Mouse (Mus musculus) heart, embryonic 14.5 days (tissue): ENCODE results near the gene Gm3045. TPM values are rescaled to one million over a fixed set of nuclear protein-coding genes. Genes with fewer than 3 reads are reported as not detected.

ENCODE experiments used
- ATAC-seq: fragments of 200-750 bp; cut with Nextera tagmentation; 2 replicates; pipeline ENCODE4 v1.8.0; 2017; ENCODE audit warnings: low read depth, moderate TSS enrichment; ENCODE audit not compliant: insufficient number of reproducible peaks, insufficient read depth, low FRiP score
- H3K27ac ChIP-seq, 2 experiments: fragments of 200-500 bp in 1 of 2; fragments of 300-500 bp in 1 of 2; sonication (generic) in 1 of 2; replicated peaks in 1 of 2; 2 replicates each; pipeline ENCODE4 v1.5.1; 2012 to 2014; ENCODE audit warnings: low read depth in 2 of 2, low read length in 2 of 2, control low read depth in 1 of 2, mild to moderate bottlenecking in 1 of 2, mixed read lengths in 1 of 2; ENCODE audit not compliant: control insufficient read depth in 1 of 2, insufficient read depth in 1 of 2
- H3K27me3 ChIP-seq: fragments of 300-500 bp; sonication (generic); 2 replicates; pipeline ENCODE4 v1.6.1; 2014; ENCODE audit warnings: mild to moderate bottlenecking, low read length, control low read depth; ENCODE audit not compliant: control insufficient read depth, insufficient read depth
- H3K36me3 ChIP-seq: fragments of 300-500 bp; sonication (generic); 2 replicates; pipeline ENCODE4 v1.6.1; 2014; ENCODE audit warnings: mild to moderate bottlenecking, control low read depth, low read length, mixed read lengths; ENCODE audit not compliant: control insufficient read depth, insufficient read depth
- H3K4me1 ChIP-seq, 2 experiments: fragments of 200-500 bp in 1 of 2; fragments of 300-500 bp in 1 of 2; sonication (generic) in 1 of 2; 2 replicates each; pipeline ENCODE4 v1.6.1; 2012 to 2014; ENCODE audit warnings: low read length in 2 of 2, control low read depth in 1 of 2, mixed read lengths in 1 of 2; ENCODE audit not compliant: control insufficient read depth in 2 of 2, insufficient read depth in 2 of 2
- H3K4me2 ChIP-seq: fragments of 300-500 bp; sonication (generic); 2 replicates; pipeline ENCODE4 v1.6.1; 2014; ENCODE audit warnings: mild to moderate bottlenecking, low read length
- H3K4me3 ChIP-seq, 2 experiments: fragments of 200-500 bp in 1 of 2; fragments of 300-500 bp in 1 of 2; sonication (generic) in 1 of 2; 2 replicates each; pipeline ENCODE4 v1.5.1; 2012 to 2014; ENCODE audit warnings: low read length in 2 of 2, mild to moderate bottlenecking in 2 of 2, control low read depth in 1 of 2, low read depth in 1 of 2, moderate library complexity in 1 of 2; ENCODE audit not compliant: control insufficient read depth in 1 of 2, insufficient read depth in 1 of 2
- H3K9ac ChIP-seq: fragments of 300-500 bp; sonication (generic); 2 replicates; pipeline ENCODE4 v1.6.1; 2014; ENCODE audit warnings: mild to moderate bottlenecking, low read length
- H3K9me3 ChIP-seq: fragments of 300-500 bp; sonication (generic); 2 replicates; pipeline ENCODE4 v1.6.1; 2016; ENCODE audit warnings: low read length, control low read depth; ENCODE audit not compliant: control insufficient read depth
- WGBS: fragments of 180-500 bp; shearing (Covaris S2); extraction: QIAGEN DNeasy Blood & Tissue Kit; methylation state at CpG from one replicate; pipeline ENCODE4 v1.1.7; 2014; 5-methylcytosine and 5-hydroxymethylcytosine counted together
- polyA plus RNA-seq: library from polyadenylated mRNA; unstranded; fragments of >200 nt; fragmentation: Nextera tagmentation; extraction: Ambion mirVana; gene quantifications from 2 replicates; pipeline ENCODE4 v1.2.1, GENCODE M21; 2014

Gm3045 gene
- polyA plus RNA-seq, 1 experiment from 2014 or later, result not detected

DNA sequence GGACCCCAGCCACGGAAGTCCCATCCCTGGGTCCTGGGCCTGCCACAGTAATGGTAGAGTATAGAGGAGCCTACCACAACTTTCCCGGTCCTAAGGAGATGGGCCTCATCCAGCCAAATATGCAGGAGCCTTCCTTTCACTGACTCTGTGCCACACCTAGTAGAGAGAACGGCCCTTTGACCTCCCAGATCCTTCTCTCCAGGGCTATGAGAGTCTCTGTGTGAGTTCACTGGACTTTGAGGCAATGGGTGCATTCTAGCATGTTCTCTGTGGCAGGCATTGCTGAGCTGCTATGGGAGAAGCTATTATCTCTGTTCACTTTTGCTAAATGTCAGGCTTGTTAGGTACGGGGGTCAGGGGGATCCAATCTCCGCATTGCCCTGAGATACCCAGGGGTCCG lies 37.4 kb downstream of the Gm3045 start:
- H3K4me1 ChIP-seq, result no peaks in the 10 kb centered on the region
- no peak overlapping the region for H3K4me2 ChIP-seq
- no peaks in the 10 kb centered on the region for H3K36me3 ChIP-seq
- no peak overlapping the region for H3K27ac ChIP-seq
- 69% methylated on average over 6 of the region's 6 CpGs for WGBS
- ATAC-seq, result no peak
- no peak overlapping the region for H3K9ac ChIP-seq
- no peak overlapping the region for H3K4me3 ChIP-seq
- H3K27me3 ChIP-seq, result no peaks in the 10 kb centered on the region
- no peaks in the 10 kb centered on the region for H3K9me3 ChIP-seq

GRCm38 (mm10) chr13:56467786-56468185 lies 41.4 kb downstream of the Gm3045 start:
- Histone ChIP-seq H3K4me2 (no peak overlapping the region), H3K36me3 (no peaks in the 10 kb centered on the region), H3K4me3 (no peak overlapping the region), H3K9me3 (no peaks in the 10 kb centered on the region), H3K27ac (no peak overlapping the region), H3K9ac (no peak overlapping the region), H3K27me3 (no peaks in the 10 kb centered on the region), H3K4me1 (no peaks in the 10 kb centered on the region)
- ATAC-seq, result no peak
- 92% methylated on average over 7 of the region's 7 CpGs for WGBS

- no peak overlapping the region for H3K4me2 ChIP-seq
- 86% methylated on average over 4 of the region's 4 CpGs for WGBS
- no peaks in the 10 kb centered on the region for H3K9me3 ChIP-seq
- no peak overlapping the region for H3K4me3 ChIP-seq
- H3K4me1 ChIP-seq, result no peaks in the 10 kb centered on the region
- no peak overlapping the region for H3K27ac ChIP-seq
- no peaks in the 10 kb centered on the region for H3K27me3 ChIP-seq
- H3K9ac ChIP-seq, result no peak overlapping the region
- no peaks in the 10 kb centered on the region for H3K36me3 ChIP-seq
- ATAC-seq, result no peak
Observed at GRCm38 (mm10) chr13:56468536-56468935, 42.1 kb downstream of the Gm3045 start.

GRCm38 (mm10) chr13:56471211-56471610 lies 44.8 kb downstream of the Gm3045 start:
- Histone ChIP-seq H3K4me3 (no peak overlapping the region), H3K4me2 (no peak overlapping the region), H3K4me1 (no peaks in the 10 kb centered on the region), H3K36me3 (no peaks in the 10 kb centered on the region), H3K27me3 (no peaks in the 10 kb centered on the region; the same call in 1 of the 2 replicates), H3K9me3 (no peaks in the 10 kb centered on the region), H3K27ac (no peak overlapping the region), H3K9ac (no peak overlapping the region)
- ATAC-seq, result no peak
- WGBS, result 81% methylated on average over 6 of the region's 6 CpGs

DNA sequence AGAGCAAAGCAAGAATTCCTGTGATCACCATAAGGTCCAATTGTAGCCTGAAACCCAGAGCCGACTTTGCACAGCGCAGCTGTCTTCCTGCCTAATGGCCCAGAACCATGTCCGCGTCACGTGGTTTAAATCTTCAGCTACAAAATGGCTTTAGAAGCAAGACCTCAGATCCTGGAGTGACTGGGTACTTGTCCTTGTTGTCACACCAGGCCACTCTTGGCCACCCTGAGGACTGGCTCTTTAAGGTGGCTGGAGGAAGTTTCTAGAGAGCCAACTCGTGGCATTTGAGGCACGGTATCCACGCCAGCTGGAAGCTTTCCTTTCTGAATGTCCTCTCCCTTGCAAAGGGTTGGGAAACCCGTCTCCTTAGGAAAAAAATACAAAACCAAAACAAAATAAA lies 45.6 kb downstream of the Gm3045 start:
- Histone ChIP-seq H3K27ac (no peak overlapping the region), H3K4me2 (no peak overlapping the region), H3K9me3 (no peaks in the 10 kb centered on the region), H3K27me3 (no peaks in the 10 kb centered on the region; the same call in 1 of the 2 replicates), H3K36me3 (no peaks in the 10 kb centered on the region), H3K4me1 (no peaks in the 10 kb centered on the region), H3K4me3 (no peak overlapping the region), H3K9ac (no peak overlapping the region)
- 81% methylated on average over 9 of the region's 9 CpGs for WGBS
- no peak for ATAC-seq

GRCm38 (mm10) chr13:56472661-56473060 lies 46.3 kb downstream of the Gm3045 start:
- H3K4me1 ChIP-seq, result peaks cover 0 to 3% of the 10 kb centered on the region in 2 experiments; a peak in 2 of 4 replicates
- no peak for ATAC-seq
- WGBS, result 85% methylated on average over 9 of the region's 9 CpGs

DNA sequence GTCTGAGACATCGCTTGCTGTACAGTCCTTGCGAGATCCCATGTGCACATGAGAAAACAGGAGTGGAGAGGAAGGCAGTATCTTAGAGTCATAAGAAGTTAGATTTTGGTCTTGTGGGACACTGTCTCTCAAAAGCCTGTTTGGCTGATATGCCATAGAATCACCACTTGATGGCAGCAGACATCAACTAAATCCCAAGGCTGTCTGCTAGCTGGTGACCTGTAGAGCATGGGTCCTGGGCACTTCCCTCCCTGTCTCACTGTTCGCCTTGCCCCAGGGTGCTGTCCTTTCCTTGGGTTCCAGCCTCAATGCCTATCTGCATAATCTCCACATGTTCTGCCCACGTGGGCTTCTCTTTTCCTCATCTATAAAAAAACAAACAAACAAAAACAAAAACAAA lies 49.0 kb downstream of the Gm3045 start:
- Histone ChIP-seq H3K27me3 (no peaks in the 10 kb centered on the region; the same call in 1 of the 2 replicates), H3K4me1 (peaks cover 0 to 3% of the 10 kb centered on the region in 2 experiments; a peak in 2 of 4 replicates), H3K36me3 (no peaks in the 10 kb centered on the region), H3K4me2 (no peak overlapping the region), H3K27ac (no peak overlapping the region), H3K4me3 (no peak overlapping the region), H3K9ac (no peak overlapping the region), H3K9me3 (no peaks in the 10 kb centered on the region)
- ATAC-seq, result no peak
- 17% methylated on average over 4 of the region's 4 CpGs for WGBS

More at GRCm38 (mm10) chr13:56472661-56473060, 46.3 kb downstream of the Gm3045 start:
- Histone ChIP-seq H3K4me2 (no peak overlapping the region), H3K4me3 (no peak overlapping the region), H3K9me3 (no peaks in the 10 kb centered on the region), H3K9ac (no peak overlapping the region), H3K36me3 (no peaks in the 10 kb centered on the region), H3K27ac (no peak overlapping the region), H3K27me3 (no peaks in the 10 kb centered on the region; the same call in 1 of the 2 replicates)

DNA sequence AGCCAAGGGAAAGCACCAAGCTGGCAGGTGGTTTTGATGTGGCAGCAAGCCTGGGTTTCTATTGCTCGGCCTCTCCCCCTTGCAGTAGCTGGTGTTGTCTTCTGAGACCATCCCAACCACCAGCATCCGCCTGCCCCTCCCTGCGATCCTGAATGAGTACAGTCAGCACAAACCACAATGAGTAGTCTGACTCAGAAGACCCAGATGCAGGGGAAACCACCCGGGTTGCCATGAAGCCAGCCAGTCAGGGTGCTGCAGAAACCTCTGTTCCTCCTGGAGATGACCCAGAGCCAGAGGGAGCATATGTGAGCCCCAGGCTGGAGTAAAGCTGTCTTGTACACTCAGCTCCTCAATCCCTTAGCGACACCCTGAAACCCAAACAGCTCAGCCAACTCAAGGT lies 50.4 kb downstream of the Gm3045 start:
- Histone ChIP-seq H3K4me2 (no peak overlapping the region), H3K9me3 (no peaks in the 10 kb centered on the region), H3K4me3 (no peak overlapping the region), H3K27me3 (no peaks in the 10 kb centered on the region; the same call in 1 of the 2 replicates), H3K9ac (no peak overlapping the region), H3K4me1 (peaks cover 0 to 3% of the 10 kb centered on the region in 2 experiments; a peak in 2 of 4 replicates), H3K36me3 (no peaks in the 10 kb centered on the region), H3K27ac (no peak overlapping the region)
- ATAC-seq, result no peak
- WGBS, result 74% methylated on average over 5 of the region's 5 CpGs
